Mouse (Mus musculus) liver, adult 2 months (tissue): ENCODE results near the gene Atxn10. TPM values are rescaled to one million over a fixed set of nuclear protein-coding genes. Genes with fewer than 3 reads are reported as not detected.

Source experiments
- DNase-seq: peaks from one replicate; pipeline ENCODE4 v3.0.0-alpha.2; 2011; ENCODE audit warnings: low read depth, low spot score; ENCODE audit errors: extremely low read depth
- H3K27ac ChIP-seq: fragments of 200-500 bp; replicated peaks from 2 replicates; pipeline ENCODE4 v1.5.1; 2012; ENCODE audit warnings: low read depth, mild to moderate bottlenecking, control low read depth, inconsistent platforms, low read length; ENCODE audit not compliant: insufficient read depth
- H3K27me3 ChIP-seq: fragments of 200-500 bp; 2 replicates; pipeline ENCODE4 v1.6.1; 2012; ENCODE audit warnings: mild to moderate bottlenecking, moderate library complexity, low read length, inconsistent platforms; ENCODE audit not compliant: control insufficient read depth, insufficient read depth
- H3K36me3 ChIP-seq: fragments of 200-500 bp; 2 replicates; pipeline ENCODE4 v1.6.1; 2012; ENCODE audit warnings: low read length, inconsistent platforms; ENCODE audit not compliant: control insufficient read depth, insufficient read depth
- H3K4me1 ChIP-seq: fragments of 200-500 bp; 2 replicates; pipeline ENCODE4 v1.6.1; 2011; ENCODE audit warnings: low read length; ENCODE audit not compliant: control insufficient read depth, insufficient read depth
- H3K4me3 ChIP-seq: fragments of 200-500 bp; 2 replicates; pipeline ENCODE4 v1.5.1; 2011; ENCODE audit warnings: low read depth, mild to moderate bottlenecking, control low read depth, low read length, moderate library complexity; ENCODE audit not compliant: insufficient read depth
- H3K79me2 ChIP-seq: fragments of 200-500 bp; 2 replicates; pipeline ENCODE4 v1.6.1; 2012; ENCODE audit warnings: inconsistent platforms, mild to moderate bottlenecking, low read length, moderate library complexity; ENCODE audit not compliant: control insufficient read depth, insufficient read depth
- H3K9ac ChIP-seq: fragments of 200-500 bp; 2 replicates; pipeline ENCODE4 v1.6.1; 2012; ENCODE audit warnings: low read depth, mild to moderate bottlenecking, control low read depth, inconsistent platforms, low read length
- CTCF ChIP-seq: fragments of 200-500 bp; IDR thresholded peaks from 2 replicates; pipeline ENCODE4 v1.5.1; 2011; ENCODE audit warnings: low read depth, low read length, control low read depth
- POLR2A ChIP-seq: fragments of 200-500 bp; IDR thresholded peaks from 2 replicates; pipeline ENCODE4 v1.6.1; 2011; ENCODE audit warnings: low read length, control low read depth; ENCODE audit not compliant: insufficient read depth; ENCODE audit errors: extremely low read depth
- whole genome bisulfite sequencing: fragments of 180-500 bp; shearing (Covaris S2); methylation state at CpG from one replicate; pipeline ENCODE4 v1.1.7; 2018; 5-methylcytosine and 5-hydroxymethylcytosine counted together
- polyA plus RNA-seq: library from polyadenylated mRNA; depleted of rRNA; stranded (reverse); fragments of >200 nt; gene quantifications from 2 replicates; pipeline ENCODE4 v1.2.3, GENCODE M21; 2012
- total RNA-seq: library from RNA; depleted of rRNA; stranded (reverse); fragments of >200 nt; gene quantifications from 2 replicates; pipeline ENCODE4 v1.2.3, GENCODE M21; 2014

Gene Atxn10
- total and polyA plus RNA-seq, 2 experiments, result 36.8 to 41.0 TPM

DNA sequence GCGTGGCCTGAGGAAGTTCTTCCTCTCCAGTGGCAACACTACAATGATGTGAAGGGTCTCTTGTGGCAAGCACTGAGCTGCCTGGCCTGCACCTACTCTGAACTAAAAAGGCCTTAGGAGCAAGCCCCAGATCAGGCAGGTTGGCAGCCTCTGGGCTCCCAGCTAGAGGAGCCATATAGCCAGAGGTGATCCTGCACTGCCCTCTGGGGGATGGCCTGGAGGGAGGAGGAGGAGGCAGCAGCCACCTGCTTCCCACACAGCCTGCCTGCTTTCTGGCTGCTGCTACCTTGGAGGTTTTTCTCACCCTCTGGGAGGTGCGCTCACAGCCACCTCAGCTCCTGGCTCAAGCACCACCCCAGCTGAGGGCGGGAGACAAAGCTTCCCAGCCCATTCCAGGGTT lies 144.6 kb downstream of the Atxn10 start:
- no peaks in the 10 kb centered on the region for H3K79me2 ChIP-seq
- no peaks in the 10 kb centered on the region for H3K27me3 ChIP-seq
- no peak for DNase-seq
- no peak overlapping the region for H3K4me3 ChIP-seq
- H3K9ac ChIP-seq, result no peak overlapping the region
- no peaks in the 10 kb centered on the region for H3K4me1 ChIP-seq
- TF ChIP-seq POLR2A (no peak), CTCF (peak; percentile 60)
- no peaks in the 10 kb centered on the region for H3K36me3 ChIP-seq
- H3K27ac ChIP-seq, result no peak overlapping the region
- 67% methylated on average over 3 of the region's 3 CpGs for WGBS

GRCm38 (mm10) chr15:85488900-85489299 lies 152.9 kb downstream of the Atxn10 start:
- no peak for DNase-seq
- no peak overlapping the region for H3K4me3 ChIP-seq
- H3K27ac ChIP-seq, result no peak overlapping the region
- no peaks in the 10 kb centered on the region for H3K79me2 ChIP-seq
- no peak overlapping the region for H3K9ac ChIP-seq
- TF ChIP-seq POLR2A, result no peak
- no peak for TF ChIP-seq CTCF
- no peaks in the 10 kb centered on the region for H3K27me3 ChIP-seq
- H3K4me1 ChIP-seq, result no peaks in the 10 kb centered on the region
- H3K36me3 ChIP-seq, result no peaks in the 10 kb centered on the region
- 80% methylated on average over 10 of the region's 10 CpGs for WGBS

- H3K27me3 ChIP-seq, result no peaks in the 10 kb centered on the region
- no peak for TF ChIP-seq POLR2A
- TF ChIP-seq CTCF, result no peak
- no peak overlapping the region for H3K27ac ChIP-seq
- no peaks in the 10 kb centered on the region for H3K36me3 ChIP-seq
- H3K9ac ChIP-seq, result no peak overlapping the region
- 79% methylated on average over 7 of the region's 7 CpGs for WGBS
- H3K79me2 ChIP-seq, result no peaks in the 10 kb centered on the region
- H3K4me3 ChIP-seq, result no peak overlapping the region
- H3K4me1 ChIP-seq, result no peaks in the 10 kb centered on the region
- DNase-seq, result no peak
Measured at GRCm38 (mm10) chr15:85489751-85490150, 153.7 kb downstream of the Atxn10 start.

DNA sequence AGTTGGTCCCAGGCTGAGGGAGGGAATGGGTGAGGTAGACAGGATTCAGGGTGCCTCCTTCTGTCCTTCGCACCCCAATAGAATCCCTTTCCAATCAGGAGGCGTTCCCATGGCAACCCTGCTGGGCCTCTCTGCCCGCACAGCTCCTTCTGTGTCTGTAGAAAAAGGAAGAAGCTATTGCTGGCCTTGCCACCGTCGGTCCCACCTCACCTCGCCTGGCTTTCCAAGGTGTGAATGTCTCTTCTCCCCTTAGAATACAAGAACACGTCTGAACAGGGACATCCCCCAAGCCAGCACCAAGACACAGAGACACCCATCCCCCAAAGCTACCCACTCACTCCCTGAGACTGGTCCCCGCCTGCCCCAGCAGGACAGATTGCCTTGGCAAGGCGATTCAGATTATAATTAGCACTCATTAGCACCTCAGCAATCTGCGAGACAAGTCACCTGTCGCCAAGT lies 158.1 kb downstream of the Atxn10 start:
- 24% methylated on average over 11 of the region's 11 CpGs for WGBS
- Histone ChIP-seq H3K27me3 (no peaks in the 10 kb centered on the region), H3K36me3 (no peaks in the 10 kb centered on the region), H3K79me2 (no peaks in the 10 kb centered on the region), H3K4me1 (no peaks in the 10 kb centered on the region), H3K27ac (no peak overlapping the region), H3K4me3 (no peak overlapping the region), H3K9ac (no peak overlapping the region)
- DNase-seq, result no peak
- TF ChIP-seq POLR2A (no peak), CTCF (no peak)

DNA sequence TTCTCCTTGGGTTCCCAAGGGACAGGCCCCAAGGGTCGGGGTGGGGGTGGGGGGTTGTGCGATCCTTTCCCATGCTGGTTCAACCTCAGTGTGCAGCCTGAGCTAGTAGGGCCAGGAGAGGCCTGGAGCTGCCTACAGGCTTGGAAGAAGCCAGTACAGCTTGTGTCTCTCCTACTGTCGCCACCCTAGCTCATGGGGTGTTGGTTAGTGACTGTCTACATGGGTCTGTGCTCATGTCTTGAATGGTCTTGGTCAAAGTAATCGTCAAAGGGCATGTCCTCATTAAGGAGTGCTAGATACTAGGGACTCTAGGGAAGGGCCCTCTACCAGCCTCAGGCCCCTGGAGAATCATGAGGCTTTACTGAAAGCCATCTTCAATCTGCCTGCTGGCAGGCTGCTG lies 161.5 kb downstream of the Atxn10 start:
- 91% methylated on average over 4 of the region's 4 CpGs for WGBS
- H3K4me3 ChIP-seq, result no peak overlapping the region
- no peak overlapping the region for H3K27ac ChIP-seq
- no peak for DNase-seq
- H3K27me3 ChIP-seq, result no peaks in the 10 kb centered on the region
- no peak overlapping the region for H3K9ac ChIP-seq
- H3K4me1 ChIP-seq, result no peaks in the 10 kb centered on the region
- no peaks in the 10 kb centered on the region for H3K79me2 ChIP-seq
- H3K36me3 ChIP-seq, result no peaks in the 10 kb centered on the region
- TF ChIP-seq POLR2A (no peak), CTCF (no peak)

GRCm38 (mm10) chr15:85497981-85498475 lies 162.0 kb downstream of the Atxn10 start:
- no peaks in the 10 kb centered on the region for H3K79me2 ChIP-seq
- H3K27me3 ChIP-seq, result no peaks in the 10 kb centered on the region
- no peak overlapping the region for H3K27ac ChIP-seq
- 68% methylated on average over 10 of the region's 10 CpGs for WGBS
- no peak overlapping the region for H3K9ac ChIP-seq
- no peak overlapping the region for H3K4me3 ChIP-seq
- no peak for DNase-seq
- TF ChIP-seq CTCF (no peak), POLR2A (no peak)
- no peaks in the 10 kb centered on the region for H3K4me1 ChIP-seq
- H3K36me3 ChIP-seq, result no peaks in the 10 kb centered on the region
